Mouse (Mus musculus): Measurements from ENCODE around the gene Tmem255b.

The Tmem255b gene

GRCm38 (mm10) chr8:13446456-13446855 lies 11.5 kb downstream of the Tmem255b start:
- no peak for DNase-seq (ENCODE audit: low read depth, low spot score)

- peak; percentile 48 for DNase-seq (ENCODE audit: low read depth, low spot score)
Observed at GRCm38 (mm10) chr8:13448145-13448544, 13.2 kb downstream of the Tmem255b start.

GRCm38 (mm10) chr8:13451747-13452277 lies 16.8 kb downstream of the Tmem255b start:
- DNase-seq (ENCODE audit: low read depth, low spot score): no peak

- DNase-seq (ENCODE audit: low read depth, low spot score): no peak
Observed at GRCm38 (mm10) chr8:13454341-13455113, 19.5 kb downstream of the Tmem255b start.

- DNase-seq (ENCODE audit: low read depth, low spot score): no peak
Observed at GRCm38 (mm10) chr8:13455295-13455694, 20.3 kb downstream of the Tmem255b start.

GRCm38 (mm10) chr8:13459431-13459830 lies 24.4 kb downstream of the Tmem255b start:
- no peak for DNase-seq (ENCODE audit: low read depth, low spot score)

- no peak for DNase-seq (ENCODE audit: low read depth, low spot score)
Observed at GRCm38 (mm10) chr8:13461085-13461765, 26.2 kb downstream of the Tmem255b start.

- peak; percentile 40 for DNase-seq (ENCODE audit: low read depth, low spot score)
Observed at GRCm38 (mm10) chr8:13461843-13462242, 26.9 kb downstream of the Tmem255b start.

GRCm38 (mm10) chr8:13462392-13462791 lies 27.4 kb downstream of the Tmem255b start:
- DNase-seq (ENCODE audit: low read depth, low spot score): no peak

- no peak for DNase-seq (ENCODE audit: low read depth, low spot score)
Observed at GRCm38 (mm10) chr8:13465324-13465723, 30.3 kb downstream of the Tmem255b start.

- no peak for DNase-seq (ENCODE audit: low read depth, low spot score)
Observed at GRCm38 (mm10) chr8:13466989-13467388, 32.0 kb downstream of the Tmem255b start.

GRCm38 (mm10) chr8:13468737-13469136 lies 33.7 kb downstream of the Tmem255b start:
- DNase-seq (ENCODE audit: low read depth, low spot score): no peak

- no peak for DNase-seq (ENCODE audit: low read depth, low spot score)
Observed at GRCm38 (mm10) chr8:13471484-13471883, 36.5 kb downstream of the Tmem255b start.

GRCm38 (mm10) chr8:13472284-13472683 lies 37.3 kb downstream of the Tmem255b start:
- no peak for DNase-seq (ENCODE audit: low read depth, low spot score)

- DNase-seq (ENCODE audit: low read depth, low spot score): no peak
Observed at GRCm38 (mm10) chr8:13475892-13476291, 40.9 kb downstream of the Tmem255b start.

GRCm38 (mm10) chr8:13481089-13481554 lies 46.1 kb downstream of the Tmem255b start:
- DNase-seq (ENCODE audit: low read depth, low spot score): no peak

- DNase-seq (ENCODE audit: low read depth, low spot score): no peak
Observed at GRCm38 (mm10) chr8:13481596-13481995, 46.6 kb downstream of the Tmem255b start.

- DNase-seq (ENCODE audit: low read depth, low spot score): no peak
Observed at GRCm38 (mm10) chr8:13482101-13482801, 47.3 kb downstream of the Tmem255b start.

GRCm38 (mm10) chr8:13483191-13483590 lies 48.2 kb downstream of the Tmem255b start:
- DNase-seq (ENCODE audit: low read depth, low spot score): no peak

- DNase-seq (ENCODE audit: low read depth, low spot score): no peak
Observed at GRCm38 (mm10) chr8:13489351-13489750, 54.4 kb downstream of the Tmem255b start.

GRCm38 (mm10) chr8:13489986-13490910 lies 55.3 kb downstream of the Tmem255b start:
- DNase-seq (ENCODE audit: low read depth, low spot score): no peak
